Mouse (Mus musculus) myocyte (in vitro differentiated cells): ENCODE data around the gene Hjurp.

Source experiments
- MAX ChIP-seq: IDR thresholded peaks from one replicate; pipeline ENCODE4 v1.6.1; 2011; ENCODE audit warnings: low read depth, mild to moderate bottlenecking, control low read depth
- POLR2A ChIP-seq: IDR thresholded peaks from one replicate; pipeline ENCODE4 v1.6.1; 2011; ENCODE audit warnings: low read depth, mild to moderate bottlenecking, control low read depth, moderate library complexity; ENCODE audit not compliant: insufficient read length
- POLR2AphosphoS2 ChIP-seq: IDR thresholded peaks from one replicate; pipeline ENCODE4 v1.6.1; 2011; ENCODE audit warnings: low read depth, control low read depth; ENCODE audit not compliant: insufficient read length
- SRF ChIP-seq: IDR thresholded peaks from one replicate; pipeline ENCODE4 v1.6.1; 2011; ENCODE audit warnings: low read depth; ENCODE audit not compliant: control insufficient read depth, insufficient read length
- TCF12 ChIP-seq: IDR thresholded peaks from one replicate; pipeline ENCODE4 v1.6.1; 2011; ENCODE audit warnings: mild to moderate bottlenecking, control low read depth; ENCODE audit not compliant: poor library complexity, insufficient read depth, severe bottlenecking

DNA sequence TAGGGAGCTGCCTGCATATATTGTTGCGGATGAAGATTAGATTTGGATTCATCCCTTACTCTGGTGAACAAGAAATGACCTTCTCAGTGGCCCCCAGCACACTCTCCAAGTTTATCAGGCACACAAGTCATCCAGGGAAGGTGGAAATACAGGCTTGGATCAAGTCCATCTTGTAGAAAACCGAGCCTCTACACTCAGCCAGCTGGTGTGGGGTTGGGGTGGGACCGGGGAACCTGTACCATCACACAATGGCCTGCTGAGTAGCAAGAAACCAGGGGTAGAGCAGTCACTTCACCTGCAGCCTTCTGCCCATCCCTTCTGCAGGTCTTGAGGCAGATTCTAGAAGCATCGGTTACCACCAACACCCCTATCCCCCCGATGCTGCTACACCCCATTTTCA is 42.8 kb downstream of the Hjurp start:
- TF ChIP-seq MAX (no peak), POLR2A (no peak), TCF12 (no peak), SRF (no peak), POLR2AphosphoS2 (no peak)
